Mouse (Mus musculus) cerebellum, adult 11-12 months (tissue): ENCODE measurements around the gene Gdpd4.

Experiments
- DNase-seq: peaks from one replicate; pipeline ENCODE4 v3.0.0; 2022

The Gdpd4 gene

GRCm38 (mm10) chr7:98086346-98086745 lies 166.6 kb downstream of the Gdpd4 start:
- DNase-seq = no peak

DNA sequence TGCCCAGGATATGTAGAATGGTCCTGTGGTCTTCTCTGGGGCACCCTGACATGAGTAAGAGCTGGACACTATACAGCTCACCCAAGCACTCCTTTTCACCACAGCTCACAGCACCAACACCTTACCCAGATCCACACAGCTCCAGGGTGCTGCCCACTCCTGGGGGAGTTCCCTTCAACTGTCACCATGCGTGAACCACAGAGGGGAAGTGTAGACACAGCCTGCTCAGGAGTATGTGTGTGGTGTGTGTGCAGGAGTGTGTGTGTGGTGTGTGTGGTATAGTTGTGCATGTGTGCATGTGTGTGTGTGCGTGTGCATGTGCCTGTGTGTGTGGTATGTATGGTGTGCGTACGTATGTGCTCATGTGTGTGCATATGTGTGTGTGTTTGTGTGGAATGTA lies 176.1 kb downstream of the Gdpd4 start:
- no peak for DNase-seq

DNA sequence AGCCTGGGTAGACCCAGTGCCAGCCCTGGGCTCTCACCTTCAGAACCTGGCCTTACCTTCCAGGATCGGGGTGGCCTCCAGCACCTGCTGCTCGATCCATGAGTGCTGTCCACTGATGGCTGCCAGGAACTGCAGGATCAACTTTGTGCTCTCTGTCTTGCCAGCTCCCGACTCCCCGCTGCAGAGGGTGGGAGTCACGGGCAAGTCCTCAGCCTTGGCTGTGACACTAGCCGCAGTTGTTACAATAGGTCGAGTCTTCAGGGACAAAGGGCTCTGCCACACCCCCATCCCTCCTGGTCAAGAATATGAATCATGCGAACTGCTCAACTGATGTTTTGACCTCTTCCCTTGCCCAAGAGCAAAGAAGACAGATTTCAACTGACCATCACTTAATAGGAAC lies 177.8 kb downstream of the Gdpd4 start:
- DNase-seq = no peak
